Mouse (Mus musculus) liver, embryonic 12.5 days (tissue): ENCODE results near the gene Atp7a. TPM values are rescaled to one million over a fixed set of nuclear protein-coding genes. Genes with fewer than 3 reads are reported as not detected.
"Not testable (repeated sequence)": the region's sequence is repeated elsewhere in the genome, so short reads cannot be mapped to it uniquely, and the experiment has no call there.

ENCODE experiments used
- ATAC-seq: fragments of 200-750 bp; cut with Nextera tagmentation; 2 replicates; pipeline ENCODE4 v1.8.0; 2017; ENCODE audit warnings: moderate number of reproducible peaks, mild to moderate bottlenecking, moderate library complexity
- H3K27ac ChIP-seq: fragments of 300-500 bp; sonication (generic); 2 replicates; pipeline ENCODE4 v1.5.1; 2016; ENCODE audit warnings: mild to moderate bottlenecking
- H3K27me3 ChIP-seq: fragments of 300-500 bp; sonication (generic); replicated peaks from 2 replicates; pipeline ENCODE4 v1.6.1; 2016; ENCODE audit warnings: mild to moderate bottlenecking, moderate library complexity
- H3K36me3 ChIP-seq: fragments of 300-500 bp; sonication (generic); 2 replicates; pipeline ENCODE4 v1.6.1; 2016; ENCODE audit warnings: mild to moderate bottlenecking, moderate library complexity
- H3K4me1 ChIP-seq: fragments of 300-500 bp; sonication (generic); 2 replicates; pipeline ENCODE4 v1.6.1; 2016
- H3K4me2 ChIP-seq: fragments of 300-500 bp; sonication (generic); 2 replicates; pipeline ENCODE4 v1.6.1; 2016; ENCODE audit warnings: mild to moderate bottlenecking, moderate library complexity
- H3K4me3 ChIP-seq: fragments of 300-500 bp; sonication (generic); 2 replicates; pipeline ENCODE4 v1.5.1; 2016; ENCODE audit warnings: mild to moderate bottlenecking, moderate library complexity
- H3K9ac ChIP-seq: fragments of 300-500 bp; sonication (generic); 2 replicates; pipeline ENCODE4 v1.6.1; 2016; ENCODE audit warnings: mild to moderate bottlenecking, moderate library complexity
- H3K9me3 ChIP-seq: fragments of 300-500 bp; sonication (generic); replicated peaks from 2 replicates; pipeline ENCODE4 v1.6.1; 2016; ENCODE audit warnings: mild to moderate bottlenecking, moderate library complexity
- WGBS: fragments of 180-500 bp; shearing (Covaris S2); methylation state at CpG from one replicate; pipeline ENCODE4 v1.1.7; 2016; ENCODE audit not compliant: insufficient replicate concordance; 5-methylcytosine and 5-hydroxymethylcytosine counted together
- polyA plus RNA-seq: library from polyadenylated mRNA; unstranded; fragments of >200 nt; fragmentation: Nextera tagmentation; extraction: Ambion mirVana; gene quantifications from 2 replicates; pipeline ENCODE4 v1.2.1, GENCODE M21; 2016

Gene Atp7a
- polyA plus RNA-seq: 10.5 and 12.3 TPM in 2 replicates

DNA sequence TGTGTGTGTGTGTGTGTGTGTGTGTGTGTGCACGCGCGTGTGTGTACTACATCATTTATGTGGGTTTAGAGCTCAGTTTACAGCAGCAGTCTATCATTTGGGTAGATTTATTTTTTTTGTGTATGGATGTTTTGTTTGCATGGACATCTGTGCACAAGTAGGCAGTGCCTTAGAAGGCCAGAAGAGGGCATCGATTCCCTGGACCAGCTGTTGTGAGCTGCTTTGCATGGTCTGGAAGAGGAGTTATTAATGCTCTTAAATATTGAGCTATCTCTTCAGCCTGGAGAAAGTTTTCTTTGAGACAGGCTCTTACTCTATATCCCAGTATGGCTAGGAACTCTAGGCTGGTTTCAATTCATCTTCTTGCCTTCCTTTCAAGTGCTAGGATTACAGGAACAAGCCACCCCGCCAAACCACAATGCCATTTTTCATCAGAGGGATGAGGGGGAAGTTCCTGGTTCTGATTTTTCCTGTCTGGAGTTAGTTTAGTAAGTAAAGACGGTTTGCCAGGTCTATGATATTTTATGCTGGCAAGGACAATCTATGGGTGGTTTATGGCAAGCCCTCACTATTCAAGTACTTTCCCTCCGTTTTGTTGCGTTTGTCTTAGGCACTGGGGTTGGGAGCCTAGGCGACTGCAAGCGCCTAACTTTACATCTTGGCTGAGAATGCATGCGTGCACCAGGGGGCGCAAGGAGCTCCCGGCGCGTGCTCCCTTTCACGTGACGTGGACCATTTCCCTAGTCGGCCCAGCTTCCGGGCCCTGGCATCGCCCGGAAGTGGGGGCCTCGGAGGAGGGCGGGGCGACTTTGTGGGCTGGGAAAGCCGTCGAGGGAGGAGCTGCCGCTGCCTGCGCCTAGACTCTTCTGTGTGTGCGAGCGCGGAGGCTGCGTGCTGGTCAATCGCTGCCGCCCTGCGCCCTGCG, at the start of gene Atp7a:
Atp7a (plus strand) TSS at position 859 of the 925 bp plus-strand sequence.
- Histone ChIP-seq H3K27ac (peak within 1 kb of the TSS; percentile 71), H3K9me3 (no peaks in the 10 kb centered on the region), H3K27me3 (no peaks in the 10 kb centered on the region), H3K4me2 (peak within 1 kb of the TSS; percentile 66), H3K36me3 (peaks cover 4% of the 10 kb centered on the region; the same call in 1 of the 2 replicates), H3K9ac (peak within 1 kb of the TSS; percentile 73), H3K4me3 (peak within 1 kb of the TSS; percentile 62), H3K4me1 (peaks cover 3% of the 10 kb centered on the region; the same call in 1 of the 2 replicates)
- peak; percentile 99 for ATAC-seq
- 13% methylated on average over 36 of the region's 36 CpGs for WGBS

GRCm38 (mm10) chrX:106001605-106002004, 25.5 kb upstream of the Atp7a start:
- Histone ChIP-seq H3K4me2 (no peak overlapping the region), H3K27me3 (no peaks in the 10 kb centered on the region), H3K4me1 (peaks cover 7% of the 10 kb centered on the region; the same call in 1 of the 2 replicates), H3K36me3 (peaks cover 15% of the 10 kb centered on the region; the same call in 1 of the 2 replicates), H3K9ac (no peak overlapping the region), H3K4me3 (no peak overlapping the region), H3K27ac (no peak overlapping the region), H3K9me3 (no peaks in the 10 kb centered on the region)
- no peak for ATAC-seq
- 72% methylated on average over 1 of the region's 1 CpGs for WGBS

DNA sequence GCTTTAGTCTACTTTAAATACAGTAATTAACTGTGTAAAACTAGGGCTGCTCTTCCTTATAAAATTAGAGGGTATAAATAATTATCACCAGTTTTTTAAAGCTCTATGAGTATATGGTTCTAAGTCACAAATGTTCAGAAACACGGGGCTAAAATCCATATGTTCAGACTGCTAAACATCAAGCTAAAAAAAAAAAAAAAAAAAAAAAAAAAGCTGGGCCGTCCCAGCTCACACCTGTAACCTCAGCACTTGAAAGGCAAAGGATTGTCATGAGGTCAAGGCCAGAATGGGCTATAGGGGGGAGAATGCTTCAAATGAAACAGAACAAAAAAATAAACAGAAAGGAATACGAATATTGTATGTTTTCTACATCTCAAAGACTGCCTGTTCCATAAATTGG, 16.3 kb upstream of the Atp7a start:
- 23% methylated on average over 3 of the region's 3 CpGs for WGBS
- Histone ChIP-seq H3K4me1 (peaks cover 26% of the 10 kb centered on the region), H3K27me3 (no peaks in the 10 kb centered on the region), H3K4me3 (peak overlapping the region; percentile 68), H3K9ac (peak overlapping the region; percentile 72), H3K4me2 (peak overlapping the region; percentile 68), H3K9me3 (no peaks in the 10 kb centered on the region), H3K27ac (peak overlapping the region; percentile 90), H3K36me3 (0 out of 2 replicates have a peak, but pooled peaks cover 2% of the 10 kb centered on the region)
- ATAC-seq: no peak

- Histone ChIP-seq H3K36me3 (0 out of 2 replicates have a peak, but pooled peaks cover 2% of the 10 kb centered on the region), H3K9me3 (no peaks in the 10 kb centered on the region), H3K4me2 (peak within 1 kb of the TSS; percentile 70), H3K27me3 (no peaks in the 10 kb centered on the region), H3K9ac (peak within 1 kb of the TSS; percentile 72), H3K27ac (peak within 1 kb of the TSS; percentile 90), H3K4me1 (peaks cover 19% of the 10 kb centered on the region), H3K4me3 (peak within 1 kb of the TSS; percentile 68)
- 11% methylated on average over 45 of the region's 45 CpGs for WGBS
- ATAC-seq: peak; percentile 95
These were observed 15.5 kb upstream of the Atp7a start, which contains the start of gene Magt1 for GRCm38 (mm10) chrX:106011465-106012159. Gene Magt1, minus strand, starts transcription at chrX:106011906.

GRCm38 (mm10) chrX:106012559-106012958, 14.5 kb upstream of the Atp7a start:
- ATAC-seq: no peak
- H3K36me3 ChIP-seq: peaks cover 4% of the 10 kb centered on the region; the same call in 1 of the 2 replicates
- 43% methylated on average over 3 of the region's 3 CpGs for WGBS
- H3K4me3 ChIP-seq: peak overlapping the region; percentile 46
- peak overlapping the region; percentile 60 for H3K9ac ChIP-seq
- peaks cover 25% of the 10 kb centered on the region for H3K4me1 ChIP-seq
- peak overlapping the region; percentile 70 for H3K4me2 ChIP-seq
- peak overlapping the region; percentile 77 for H3K27ac ChIP-seq
- no peaks in the 10 kb centered on the region for H3K27me3 ChIP-seq
- H3K9me3 ChIP-seq: no peaks in the 10 kb centered on the region

GRCm38 (mm10) chrX:106013217-106013616, 13.9 kb upstream of the Atp7a start:
- Histone ChIP-seq H3K27me3 (no peaks in the 10 kb centered on the region), H3K9ac (no peak overlapping the region), H3K4me1 (peaks cover 25% of the 10 kb centered on the region), H3K4me2 (no peak overlapping the region), H3K9me3 (no peaks in the 10 kb centered on the region), H3K36me3 (peaks cover 5% of the 10 kb centered on the region; the same call in 1 of the 2 replicates), H3K27ac (no peak overlapping the region), H3K4me3 (no peak overlapping the region)
- 18% methylated on average over 2 of the region's 2 CpGs for WGBS
- ATAC-seq: no peak

DNA sequence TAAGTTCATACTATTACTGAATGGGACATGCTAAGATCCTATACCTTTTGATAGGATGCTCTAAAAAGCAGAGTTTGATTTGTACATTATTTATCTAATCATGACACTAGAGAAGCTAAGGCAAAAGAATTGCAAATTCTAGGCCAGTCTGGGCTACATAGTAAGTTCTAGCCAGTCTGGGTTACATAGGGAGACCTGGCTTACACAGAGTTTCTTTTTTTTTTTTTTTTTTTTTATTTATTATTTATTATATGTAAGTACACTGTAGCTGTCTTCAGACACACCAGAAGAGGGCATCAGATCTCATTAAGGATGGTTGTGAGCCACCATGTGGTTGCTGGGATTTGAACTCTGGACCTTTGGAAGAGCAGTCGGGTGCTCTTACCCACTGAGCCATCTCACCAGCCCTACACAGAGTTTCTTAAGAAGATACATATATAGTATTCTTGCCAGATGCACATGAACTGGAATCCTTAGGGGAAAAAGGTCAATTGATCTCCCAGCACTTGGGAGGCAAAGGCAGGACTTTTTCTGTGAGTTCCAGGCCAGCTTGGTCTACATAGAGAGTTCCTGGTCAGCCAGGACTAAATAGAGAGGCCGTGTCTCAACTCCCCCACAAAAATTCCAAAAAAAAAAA, 12.2 kb upstream of the Atp7a start:
- H3K4me3 ChIP-seq: peak overlapping the region; percentile 69; the same call in 1 of the 2 replicates
- peak overlapping the region; percentile 56 for H3K4me2 ChIP-seq
- H3K27ac ChIP-seq: peak overlapping the region; percentile 85
- peaks cover 16% of the 10 kb centered on the region for H3K4me1 ChIP-seq
- peaks cover 16% of the 10 kb centered on the region for H3K36me3 ChIP-seq
- WGBS: 52% methylated on average over 2 of the region's 2 CpGs
- H3K9ac ChIP-seq: 0 out of 2 replicates have a peak overlapping the region, but pooled peaks have one; percentile 68
- ATAC-seq, H3K27me3 ChIP-seq, H3K9me3 ChIP-seq: not testable (repeated sequence)

DNA sequence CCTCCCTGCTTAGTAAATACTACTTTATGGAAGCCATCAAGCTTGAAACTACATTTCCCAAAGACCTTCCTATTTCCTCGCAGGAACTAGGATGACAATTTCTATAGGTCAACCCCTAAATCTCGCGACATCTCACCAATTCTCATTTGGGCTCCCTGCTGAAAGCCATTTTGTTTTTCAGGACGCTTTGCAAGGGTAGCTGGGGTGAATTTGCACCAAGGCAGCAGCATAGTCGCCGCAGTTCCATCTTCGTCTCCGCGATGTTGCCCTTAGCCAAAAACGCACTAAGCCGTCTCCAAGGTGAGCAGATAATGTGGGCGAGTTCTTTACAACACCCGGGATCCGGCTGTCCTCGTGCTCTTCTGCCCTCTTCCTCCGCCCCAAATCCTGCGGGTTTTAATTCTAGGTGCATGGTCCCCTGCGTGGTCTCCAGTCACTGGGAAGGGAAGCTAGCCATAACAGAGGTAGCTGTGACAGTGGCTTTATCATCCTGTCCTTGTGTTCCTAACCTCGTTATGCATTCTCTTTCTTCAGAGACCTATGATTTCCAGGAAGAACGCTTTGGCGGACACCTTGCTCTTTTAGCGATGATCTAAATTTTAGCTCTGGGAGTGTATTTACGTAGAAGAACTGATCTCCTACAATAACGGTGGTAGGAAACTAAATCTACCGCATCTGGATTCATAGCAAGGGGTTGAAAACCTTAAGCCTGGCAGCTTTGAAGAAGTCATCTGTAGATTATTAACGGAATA, 11.3 kb upstream of the Atp7a start, which contains the start of gene Cox7b:
Cox7b (plus strand) TSS at position 130 of the 752 bp plus-strand sequence.
- H3K27me3 ChIP-seq: no peaks in the 10 kb centered on the region
- WGBS: 7% methylated on average over 26 of the region's 26 CpGs
- H3K36me3 ChIP-seq: peaks cover 24% of the 10 kb centered on the region
- peak within 1 kb of the TSS; percentile 56 for H3K4me2 ChIP-seq
- H3K9me3 ChIP-seq: no peaks in the 10 kb centered on the region
- H3K4me1 ChIP-seq: peaks cover 10% of the 10 kb centered on the region
- peak; percentile 29 for ATAC-seq
- H3K9ac ChIP-seq: peak within 1 kb of the TSS; percentile 68
- peak within 1 kb of the TSS; percentile 85 for H3K27ac ChIP-seq
- peak within 1 kb of the TSS; percentile 69 for H3K4me3 ChIP-seq

DNA sequence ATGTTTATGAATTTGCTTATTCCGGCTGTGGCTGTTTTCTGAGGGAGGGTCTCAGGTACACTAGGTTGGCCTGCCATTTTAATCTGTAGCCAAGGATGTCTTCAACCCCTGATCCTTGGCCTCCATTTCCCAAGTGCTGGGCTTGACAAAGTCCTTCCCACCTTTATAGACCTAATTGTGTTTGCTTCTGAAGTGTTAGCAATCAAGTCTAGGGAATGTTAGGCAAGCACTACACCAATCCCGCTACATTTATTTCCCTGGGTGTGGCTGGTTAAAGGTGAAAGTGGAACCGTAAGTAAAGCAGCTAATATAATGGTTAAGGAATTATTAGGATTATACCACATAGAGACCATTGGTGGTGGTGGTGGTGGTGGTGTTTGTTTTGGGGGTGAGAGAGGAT, 10.0 kb upstream of the Atp7a start:
- Histone ChIP-seq H3K4me1 (peaks cover 10% of the 10 kb centered on the region), H3K9me3 (no peaks in the 10 kb centered on the region), H3K27me3 (no peaks in the 10 kb centered on the region), H3K4me3 (peak overlapping the region; percentile 69), H3K4me2 (peak overlapping the region; percentile 56), H3K27ac (no peak overlapping the region), H3K36me3 (peaks cover 35% of the 10 kb centered on the region), H3K9ac (peak overlapping the region; percentile 31; the same call in 1 of the 2 replicates)
- 72% methylated on average over 3 of the region's 3 CpGs for WGBS
- no peak for ATAC-seq

DNA sequence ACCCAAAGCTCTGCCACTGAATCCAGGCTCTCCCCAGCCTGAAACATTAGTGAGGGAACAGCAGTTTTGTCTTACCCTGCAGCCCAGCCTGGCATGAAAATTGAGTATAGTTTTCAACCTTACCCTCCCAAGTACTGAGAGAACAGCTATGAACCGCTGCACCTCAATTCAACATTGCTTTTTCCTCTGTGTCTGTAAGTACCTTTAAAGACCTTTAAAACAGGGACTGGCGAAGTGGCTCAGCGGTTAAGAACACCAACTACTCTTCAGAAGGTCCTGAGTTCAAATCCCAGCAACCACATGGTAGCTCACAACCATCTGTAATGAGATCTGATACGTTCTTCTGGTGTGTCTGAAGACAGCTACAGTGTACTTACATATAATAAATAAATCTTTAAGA, 9.6 kb upstream of the Atp7a start:
- H3K4me2 ChIP-seq: peak overlapping the region; percentile 56
- H3K9ac ChIP-seq: 0 out of 2 replicates have a peak overlapping the region, but pooled peaks have one; percentile 31
- H3K36me3 ChIP-seq: peaks cover 36% of the 10 kb centered on the region
- H3K27me3 ChIP-seq: no peaks in the 10 kb centered on the region
- H3K9me3 ChIP-seq: no peaks in the 10 kb centered on the region
- 77% methylated on average over 4 of the region's 4 CpGs for WGBS
- H3K4me1 ChIP-seq: peaks cover 10% of the 10 kb centered on the region
- H3K4me3 ChIP-seq: peak overlapping the region; percentile 69; the same call in 1 of the 2 replicates
- H3K27ac ChIP-seq: no peak overlapping the region
- ATAC-seq: no peak

- Histone ChIP-seq H3K9ac (peak overlapping the region; percentile 73), H3K4me2 (peak overlapping the region; percentile 66), H3K4me3 (peak overlapping the region; percentile 62), H3K9me3 (no peaks in the 10 kb centered on the region), H3K36me3 (no peaks in the 10 kb centered on the region), H3K27ac (peak overlapping the region; percentile 71), H3K4me1 (peaks cover 3% of the 10 kb centered on the region; the same call in 1 of the 2 replicates), H3K27me3 (no peaks in the 10 kb centered on the region)
- 3% methylated on average over 8 of the region's 8 CpGs for WGBS
- ATAC-seq: peak; percentile 47
These were observed 233 bp downstream of the Atp7a start for GRCm38 (mm10) chrX:106027343-106027674.
